Mouse (Mus musculus): ENCODE results near the gene Olfr1318. TPM values are rescaled to one million over a fixed set of nuclear protein-coding genes. Genes with fewer than 3 reads are reported as not detected.

Olfr1318 gene
- not detected in 2 replicates for polyA plus RNA-seq (2012; rRNA removed)

DNA sequence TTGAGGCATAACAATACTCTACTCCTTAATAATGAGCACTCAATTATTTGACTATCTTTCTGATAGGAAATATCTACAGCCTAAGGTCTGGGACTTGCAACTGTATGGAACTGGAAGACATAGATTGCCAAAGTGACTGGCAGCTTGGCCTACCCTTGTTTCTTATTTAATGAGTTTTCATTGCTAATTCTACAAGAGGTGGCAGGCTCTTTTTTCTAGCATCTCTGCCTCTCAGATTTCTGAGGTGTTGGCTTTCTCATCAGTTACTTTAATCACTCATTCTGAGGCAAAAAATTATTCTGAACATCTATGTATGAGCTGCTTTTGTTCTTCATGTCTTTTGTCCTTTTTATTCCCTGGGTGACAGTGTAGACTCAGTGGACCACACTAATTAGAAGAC is at the start of gene Olfr1318:
Gene Olfr1318, plus strand, starts transcription at position 301 of the 400 bp plus-strand sequence.

DNA sequence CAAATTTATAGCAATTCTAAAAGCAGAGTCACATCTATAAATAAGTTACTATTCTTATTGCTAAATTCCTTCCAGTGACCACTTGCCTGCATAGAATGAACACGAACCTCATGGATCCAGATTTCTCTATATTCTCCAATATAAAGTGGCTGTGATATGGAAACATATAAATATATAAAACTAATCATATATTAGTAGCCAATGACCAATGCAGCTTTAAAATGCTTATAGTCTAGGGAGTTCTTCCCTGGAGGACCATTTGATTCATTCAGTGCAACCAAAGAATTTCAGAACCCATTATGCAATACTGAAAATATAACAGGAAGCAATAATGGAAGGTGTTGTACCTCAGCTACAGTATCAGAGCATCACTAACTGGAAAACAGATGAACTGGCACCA is 38.7 kb upstream of the Olfr1318 start, which contains the start of gene Olfr1315-ps1:
Gene Olfr1315-ps1, minus strand, starts transcription at position 101 of the 400 bp plus-strand sequence.

DNA sequence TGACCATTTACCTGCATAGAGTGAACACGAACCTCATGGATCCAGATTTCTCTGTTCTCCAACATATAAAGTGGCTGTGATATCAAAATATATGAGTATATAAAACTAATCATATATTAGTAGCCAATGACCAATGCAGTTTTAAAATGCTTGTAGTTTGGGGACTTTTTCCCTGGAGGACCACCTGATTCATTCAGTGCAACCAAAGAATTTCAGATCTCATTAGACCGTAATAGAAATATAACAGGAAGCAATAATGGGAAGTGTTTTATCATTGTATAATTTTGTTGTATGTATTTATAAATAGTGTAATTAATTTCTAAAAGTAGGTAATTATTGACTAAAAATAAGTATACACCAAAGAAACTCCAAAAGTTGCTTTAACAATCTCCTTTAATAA is 19.1 kb upstream of the Olfr1318 start, which contains the start of gene Olfr1316:
Gene Olfr1316, minus strand, starts transcription at position 101 of the 400 bp plus-strand sequence.

DNA sequence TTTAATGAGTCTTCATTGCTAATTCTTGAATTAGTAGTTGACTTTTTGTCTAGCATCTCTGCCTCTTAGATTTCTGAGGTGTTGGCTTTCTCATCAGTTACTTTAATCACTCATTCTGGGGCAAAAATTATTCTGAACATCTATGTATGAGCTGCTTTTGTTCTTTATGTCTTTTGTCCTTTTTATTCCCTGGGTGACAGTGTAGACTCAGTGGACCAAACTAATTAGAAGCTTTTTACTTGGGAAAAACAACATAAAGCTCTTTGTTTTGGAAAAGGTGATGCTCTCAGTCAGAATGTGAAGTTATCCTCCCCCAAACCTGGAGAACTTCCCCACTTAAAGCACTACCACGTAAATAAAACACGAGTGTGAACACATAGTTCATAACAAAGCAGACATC is 14.0 kb upstream of the Olfr1318 start, which contains the start of gene Olfr1317:
Gene Olfr1317, plus strand, starts transcription at position 301 of the 400 bp plus-strand sequence.

Other genes with a start within 250 kb of the Olfr1318 start
- not detected in 2 replicates for gene Olfr1306, start 237.9 kb upstream of the Olfr1318 start, polyA plus RNA-seq (2012; rRNA removed)
- not detected in 2 replicates for gene Olfr1307, start 204.8 kb upstream of the Olfr1318 start, polyA plus RNA-seq (2012; rRNA removed)
- gene Olfr1308, start 189.3 kb upstream of the Olfr1318 start, polyA plus RNA-seq (2012; rRNA removed), result not detected in 2 replicates
- not detected in 2 replicates for gene Olfr1309, start 163.9 kb upstream of the Olfr1318 start, polyA plus RNA-seq (2012; rRNA removed)
- not detected in 2 replicates for gene Olfr1310, start 141.5 kb upstream of the Olfr1318 start, polyA plus RNA-seq (2012; rRNA removed)
- not detected in 2 replicates for gene Olfr1311, start 129.8 kb upstream of the Olfr1318 start, polyA plus RNA-seq (2012; rRNA removed)
- gene Olfr1312, start 104.0 kb upstream of the Olfr1318 start, polyA plus RNA-seq (2012; rRNA removed), result not detected in 2 replicates
- gene Olfr1313, start 76.4 kb upstream of the Olfr1318 start, polyA plus RNA-seq (2012; rRNA removed), result not detected in 2 replicates
- not detected in 2 replicates for gene Olfr1314, start 57.4 kb upstream of the Olfr1318 start, polyA plus RNA-seq (2012; rRNA removed)
- gene Olfr1315-ps1, start 38.8 kb upstream of the Olfr1318 start, polyA plus RNA-seq (2012; rRNA removed), result not detected in 2 replicates
- not detected in 2 replicates for gene Olfr1316, start 19.2 kb upstream of the Olfr1318 start, polyA plus RNA-seq (2012; rRNA removed)
- not detected in 2 replicates for gene Olfr1317, start 13.9 kb upstream of the Olfr1318 start, polyA plus RNA-seq (2012; rRNA removed)
- gene Lpcat4, start 85.3 kb downstream of the Olfr1318 start, polyA plus RNA-seq (2012; rRNA removed), result 136 and 165 TPM in 2 replicates
- gene Nutm1, start 105.1 kb downstream of the Olfr1318 start, polyA plus RNA-seq (2012; rRNA removed), result not detected in 2 replicates
- 19.7 and 22.1 TPM in 2 replicates for gene Nop10, start 107.7 kb downstream of the Olfr1318 start, polyA plus RNA-seq (2012; rRNA removed)
- 3.3 and 5.2 TPM in 2 replicates for gene Slc12a6, start 111.6 kb downstream of the Olfr1318 start, polyA plus RNA-seq (2012; rRNA removed)
- gene Gm21985, start 112.1 kb downstream of the Olfr1318 start, polyA plus RNA-seq (2012; rRNA removed), result not detected in 2 replicates
- gene Emc4, start 213.8 kb downstream of the Olfr1318 start, polyA plus RNA-seq (2012; rRNA removed), result 37.5 and 43.1 TPM in 2 replicates
- gene Katnbl1, start 225.0 kb downstream of the Olfr1318 start, polyA plus RNA-seq (2012; rRNA removed), result 0.22 and 0.29 TPM in 2 replicates